Mouse (Mus musculus): ENCODE results near the gene Akr7a5. TPM values are rescaled to one million over a fixed set of nuclear protein-coding genes. Genes with fewer than 3 reads are reported as not detected.

Gene Akr7a5
- total RNA-seq, 2 experiments from 2014 or later, result 30.0 to 31.7 TPM

GRCm38 (mm10) chr4:139297566-139297965, 13.0 kb upstream of the Akr7a5 start:
- DNase-seq (ENCODE audit: low spot score in 2 of 2), result peak; percentile 51 to 64

GRCm38 (mm10) chr4:139298671-139299366, 11.7 kb upstream of the Akr7a5 start:
- no peak for DNase-seq (ENCODE audit: low spot score in 2 of 2)

- DNase-seq (ENCODE audit: low spot score in 2 of 2), result no peak
Observed at GRCm38 (mm10) chr4:139301780-139302179, 8.8 kb upstream of the Akr7a5 start.

GRCm38 (mm10) chr4:139302241-139302640, 8.3 kb upstream of the Akr7a5 start:
- no peak for DNase-seq (ENCODE audit: low spot score in 2 of 2)

GRCm38 (mm10) chr4:139305521-139305920, 5.0 kb upstream of the Akr7a5 start:
- no peak for DNase-seq (ENCODE audit: low spot score in 2 of 2)

- DNase-seq (ENCODE audit: low spot score in 2 of 2), result no peak
Observed at GRCm38 (mm10) chr4:139307916-139308315, 2.6 kb upstream of the Akr7a5 start.

GRCm38 (mm10) chr4:139309651-139310050, 893 bp upstream of the Akr7a5 start:
- DNase-seq (ENCODE audit: low spot score in 2 of 2), result no peak

- DNase-seq (ENCODE audit: low spot score in 2 of 2), result no peak
Observed at GRCm38 (mm10) chr4:139310899-139311701, 556 bp downstream of the Akr7a5 start.

- no peak for DNase-seq (ENCODE audit: low spot score in 2 of 2)
Observed at GRCm38 (mm10) chr4:139311707-139312106, 1.2 kb downstream of the Akr7a5 start.

GRCm38 (mm10) chr4:139312632-139313031, 2.1 kb downstream of the Akr7a5 start:
- DNase-seq (ENCODE audit: low spot score in 2 of 2), result peak in 1 of 2 experiments; percentile 26

GRCm38 (mm10) chr4:139318449-139318848, 7.9 kb downstream of the Akr7a5 start:
- DNase-seq (ENCODE audit: low spot score in 2 of 2), result no peak

- no peak for DNase-seq (ENCODE audit: low spot score in 2 of 2)
Observed at GRCm38 (mm10) chr4:139319740-139320139, 9.2 kb downstream of the Akr7a5 start.

GRCm38 (mm10) chr4:139330605-139331004, 20.1 kb downstream of the Akr7a5 start:
- DNase-seq (ENCODE audit: low spot score in 2 of 2), result peak; percentile 44 to 55

- DNase-seq (ENCODE audit: low spot score in 2 of 2), result no peak
Observed at GRCm38 (mm10) chr4:139334631-139335295, 24.2 kb downstream of the Akr7a5 start.

- no peak for DNase-seq (ENCODE audit: low spot score in 2 of 2)
Observed at GRCm38 (mm10) chr4:139335507-139335906, 25.0 kb downstream of the Akr7a5 start.

GRCm38 (mm10) chr4:139336822-139337483, 26.4 kb downstream of the Akr7a5 start:
- DNase-seq (ENCODE audit: low spot score in 2 of 2), result peak; percentile 77 to 81

GRCm38 (mm10) chr4:139338145-139338544, 27.6 kb downstream of the Akr7a5 start:
- no peak for DNase-seq (ENCODE audit: low spot score in 2 of 2)

GRCm38 (mm10) chr4:139340835-139341234, 30.3 kb downstream of the Akr7a5 start:
- no peak for DNase-seq (ENCODE audit: low spot score in 2 of 2)

GRCm38 (mm10) chr4:139341556-139342233, 31.2 kb downstream of the Akr7a5 start:
- no peak for DNase-seq (ENCODE audit: low spot score in 2 of 2)

- DNase-seq (ENCODE audit: low spot score in 2 of 2), result peak; percentile 60 to 69
Observed at GRCm38 (mm10) chr4:139343718-139344117, 33.2 kb downstream of the Akr7a5 start.
